Mouse (Mus musculus): ENCODE results near the gene Dbnl. TPM values are rescaled to one million over a fixed set of nuclear protein-coding genes. Genes with fewer than 3 reads are reported as not detected.

Gene Dbnl
- polyA plus RNA-seq, 1 experiment, result 109 TPM

GRCm38 (mm10) chr11:5795706-5796105, 7.4 kb downstream of the Dbnl start:
- no peaks in the 10 kb centered on the region for H3K27me3 ChIP-seq (ENCODE audit: control insufficient read depth, insufficient read depth, low read length)
- TF ChIP-seq POLR2A (IDR thresholded peaks at IDR 0.05; ENCODE audit: low read depth, low read length), result no peak
- TF ChIP-seq CTCF (IDR thresholded peaks at IDR 0.05; ENCODE audit: extremely low read depth, insufficient read length, insufficient replicate concordance, low read depth, low read length), result no peak
- H3K36me3 ChIP-seq (ENCODE audit: control insufficient read depth, insufficient read depth, low read length), result peaks cover 88% of the 10 kb centered on the region
- 90% methylated on average over 7 of the region's 7 CpGs for WGBS
- peaks cover 11% of the 10 kb centered on the region for H3K4me1 ChIP-seq (ENCODE audit: control insufficient read depth, insufficient read depth, insufficient read length, low read length)
- no peak overlapping the region for H3K27ac ChIP-seq (ENCODE audit: insufficient read depth, low read depth, low read length)
- no peak overlapping the region for H3K4me3 ChIP-seq (ENCODE audit: low read depth, low read length)

GRCm38 (mm10) chr11:5796939-5797338, 8.7 kb downstream of the Dbnl start:
- no peak for TF ChIP-seq POLR2A (IDR thresholded peaks at IDR 0.05; ENCODE audit: low read depth, low read length)
- no peak for TF ChIP-seq CTCF (IDR thresholded peaks at IDR 0.05; ENCODE audit: extremely low read depth, insufficient read length, insufficient replicate concordance, low read depth, low read length)
- Histone ChIP-seq H3K36me3 (ENCODE audit: control insufficient read depth, insufficient read depth, low read length) (peaks cover 87% of the 10 kb centered on the region), H3K4me1 (ENCODE audit: control insufficient read depth, insufficient read depth, insufficient read length, low read length) (peaks cover 22% of the 10 kb centered on the region), H3K4me3 (ENCODE audit: low read depth, low read length) (no peak overlapping the region), H3K27me3 (ENCODE audit: control insufficient read depth, insufficient read depth, low read length) (no peaks in the 10 kb centered on the region), H3K27ac (ENCODE audit: insufficient read depth, low read depth, low read length) (no peak overlapping the region)
- 92% methylated on average over 15 of the region's 15 CpGs for WGBS

- 73% methylated on average over 11 of the region's 11 CpGs for WGBS
- Histone ChIP-seq H3K4me3 (ENCODE audit: low read depth, low read length) (no peak overlapping the region), H3K36me3 (ENCODE audit: control insufficient read depth, insufficient read depth, low read length) (peaks cover 83% of the 10 kb centered on the region), H3K27ac (ENCODE audit: insufficient read depth, low read depth, low read length) (no peak overlapping the region), H3K4me1 (ENCODE audit: control insufficient read depth, insufficient read depth, insufficient read length, low read length) (peaks cover 26% of the 10 kb centered on the region), H3K27me3 (ENCODE audit: control insufficient read depth, insufficient read depth, low read length) (no peaks in the 10 kb centered on the region)
- TF ChIP-seq POLR2A (IDR thresholded peaks at IDR 0.05; ENCODE audit: low read depth, low read length), result no peak
- TF ChIP-seq CTCF (IDR thresholded peaks at IDR 0.05; ENCODE audit: extremely low read depth, insufficient read length, insufficient replicate concordance, low read depth, low read length), result no peak
Measured at GRCm38 (mm10) chr11:5797371-5797770, 9.1 kb downstream of the Dbnl start.

GRCm38 (mm10) chr11:5797928-5798327, 9.6 kb downstream of the Dbnl start:
- H3K36me3 ChIP-seq (ENCODE audit: control insufficient read depth, insufficient read depth, low read length), result peaks cover 77% of the 10 kb centered on the region
- H3K27me3 ChIP-seq (ENCODE audit: control insufficient read depth, insufficient read depth, low read length), result no peaks in the 10 kb centered on the region
- TF ChIP-seq POLR2A (IDR thresholded peaks at IDR 0.05; ENCODE audit: low read depth, low read length) (no peak), CTCF (IDR thresholded peaks at IDR 0.05; ENCODE audit: extremely low read depth, insufficient read length, insufficient replicate concordance, low read depth, low read length) (no peak)
- WGBS, result 92% methylated on average over 5 of the region's 5 CpGs
- H3K4me1 ChIP-seq (ENCODE audit: control insufficient read depth, insufficient read depth, insufficient read length, low read length), result peaks cover 31% of the 10 kb centered on the region
- no peak overlapping the region for H3K4me3 ChIP-seq (ENCODE audit: low read depth, low read length)
- no peak overlapping the region for H3K27ac ChIP-seq (ENCODE audit: insufficient read depth, low read depth, low read length)

GRCm38 (mm10) chr11:5799621-5800490, 11.6 kb downstream of the Dbnl start:
- Histone ChIP-seq H3K27me3 (ENCODE audit: control insufficient read depth, insufficient read depth, low read length) (no peaks in the 10 kb centered on the region), H3K27ac (ENCODE audit: insufficient read depth, low read depth, low read length) (no peak overlapping the region; the same call in 1 of the 2 replicates), H3K4me1 (ENCODE audit: control insufficient read depth, insufficient read depth, insufficient read length, low read length) (peaks cover 44% of the 10 kb centered on the region), H3K4me3 (ENCODE audit: low read depth, low read length) (no peak overlapping the region), H3K36me3 (ENCODE audit: control insufficient read depth, insufficient read depth, low read length) (peaks cover 62% of the 10 kb centered on the region)
- TF ChIP-seq CTCF (IDR thresholded peaks at IDR 0.05; ENCODE audit: extremely low read depth, insufficient read length, insufficient replicate concordance, low read depth, low read length), result no peak
- TF ChIP-seq POLR2A (IDR thresholded peaks at IDR 0.05; ENCODE audit: low read depth, low read length), result no peak
- 67% methylated on average over 17 of the region's 17 CpGs for WGBS

- TF ChIP-seq CTCF (IDR thresholded peaks at IDR 0.05; ENCODE audit: extremely low read depth, insufficient read length, insufficient replicate concordance, low read depth, low read length) (no peak), POLR2A (IDR thresholded peaks at IDR 0.05; ENCODE audit: low read depth, low read length) (no peak)
- no peaks in the 10 kb centered on the region for H3K27me3 ChIP-seq (ENCODE audit: control insufficient read depth, insufficient read depth, low read length)
- peak overlapping the region; percentile 62 for H3K27ac ChIP-seq (ENCODE audit: insufficient read depth, low read depth, low read length)
- no peak overlapping the region for H3K4me3 ChIP-seq (ENCODE audit: low read depth, low read length)
- H3K4me1 ChIP-seq (ENCODE audit: control insufficient read depth, insufficient read depth, insufficient read length, low read length), result peaks cover 47% of the 10 kb centered on the region
- H3K36me3 ChIP-seq (ENCODE audit: control insufficient read depth, insufficient read depth, low read length), result peaks cover 47% of the 10 kb centered on the region
- WGBS, result 90% methylated on average over 16 of the region's 16 CpGs
Measured at GRCm38 (mm10) chr11:5801511-5801910, 13.2 kb downstream of the Dbnl start.

GRCm38 (mm10) chr11:5802005-5802404, 13.7 kb downstream of the Dbnl start:
- WGBS, result 21% methylated on average over 12 of the region's 12 CpGs

More at GRCm38 (mm10) chr11:5802005-5802404, 13.7 kb downstream of the Dbnl start:
- TF ChIP-seq POLR2A (IDR thresholded peaks at IDR 0.05; ENCODE audit: low read depth, low read length) (no peak), CTCF (IDR thresholded peaks at IDR 0.05; ENCODE audit: extremely low read depth, insufficient read length, insufficient replicate concordance, low read depth, low read length) (peak; percentile 43; the same call in 1 of the 2 replicates)
- no peak overlapping the region for H3K4me3 ChIP-seq (ENCODE audit: low read depth, low read length)
- peaks cover 42% of the 10 kb centered on the region for H3K36me3 ChIP-seq (ENCODE audit: control insufficient read depth, insufficient read depth, low read length)
- H3K4me1 ChIP-seq (ENCODE audit: control insufficient read depth, insufficient read depth, insufficient read length, low read length), result peaks cover 47% of the 10 kb centered on the region
- H3K27me3 ChIP-seq (ENCODE audit: control insufficient read depth, insufficient read depth, low read length), result no peaks in the 10 kb centered on the region
- peak overlapping the region; percentile 62 for H3K27ac ChIP-seq (ENCODE audit: insufficient read depth, low read depth, low read length)

All from small intestine, adult 2 months (tissue).